Mouse (Mus musculus): ENCODE data around the gene Igdcc4.

GRCm38 (mm10) chr9:65177497-65177896 is 76.2 kb downstream of the Igdcc4 start:
- TF ChIP-seq POLR2A (IDR thresholded peaks at IDR 0.05; ENCODE audit: borderline replicate concordance, control insufficient read depth, low read depth, low read length), result no peak
- no peak for TF ChIP-seq CTCF (IDR thresholded peaks at IDR 0.05; ENCODE audit: control insufficient read depth, insufficient read depth, low read length)
